Mouse (Mus musculus) heart, embryonic 12.5 days (tissue): Measurements from ENCODE around the gene Olfr125. TPM values are rescaled to one million over a fixed set of nuclear protein-coding genes. Genes with fewer than 3 reads are reported as not detected.

Experiments
- ATAC-seq: fragments of 200-750 bp; cut with Nextera tagmentation; 2 replicates; pipeline ENCODE4 v1.8.0; 2017; ENCODE audit warnings: moderate TSS enrichment, moderate library complexity; ENCODE audit not compliant: insufficient number of reproducible peaks, low FRiP score
- H3K27ac ChIP-seq: fragments of 300-500 bp; sonication (generic); 2 replicates; pipeline ENCODE4 v1.5.1; 2016; ENCODE audit warnings: mild to moderate bottlenecking, moderate library complexity; ENCODE audit not compliant: poor library complexity, severe bottlenecking
- H3K27me3 ChIP-seq: fragments of 300-500 bp; sonication (generic); replicated peaks from 2 replicates; pipeline ENCODE4 v1.6.1; 2016; ENCODE audit warnings: mild to moderate bottlenecking, moderate library complexity
- H3K36me3 ChIP-seq: fragments of 300-500 bp; sonication (generic); 2 replicates; pipeline ENCODE4 v1.6.1; 2016; ENCODE audit warnings: mild to moderate bottlenecking, moderate library complexity
- H3K4me1 ChIP-seq: fragments of 300-500 bp; sonication (generic); replicated peaks from 2 replicates; pipeline ENCODE4 v1.6.1; 2016; ENCODE audit warnings: mild to moderate bottlenecking
- H3K4me2 ChIP-seq: fragments of 300-500 bp; sonication (generic); 2 replicates; pipeline ENCODE4 v1.6.1; 2016; ENCODE audit warnings: mild to moderate bottlenecking, moderate library complexity
- H3K4me3 ChIP-seq: fragments of 300-500 bp; sonication (generic); 2 replicates; pipeline ENCODE4 v1.5.1; 2016; ENCODE audit warnings: mild to moderate bottlenecking
- H3K9ac ChIP-seq: fragments of 300-500 bp; sonication (generic); 2 replicates; pipeline ENCODE4 v1.6.1; 2016; ENCODE audit warnings: mild to moderate bottlenecking, moderate library complexity
- H3K9me3 ChIP-seq: fragments of 300-500 bp; sonication (generic); replicated peaks from 2 replicates; pipeline ENCODE4 v1.6.1; 2016; ENCODE audit warnings: mild to moderate bottlenecking, moderate library complexity
- WGBS: fragments of 180-500 bp; shearing (Covaris S2); methylation state at CpG from one replicate; pipeline ENCODE4 v1.1.7; 2016; 5-methylcytosine and 5-hydroxymethylcytosine counted together
- polyA plus RNA-seq: library from polyadenylated mRNA; unstranded; fragments of >200 nt; fragmentation: Nextera tagmentation; extraction: Ambion mirVana; gene quantifications from 2 replicates; pipeline ENCODE4 v1.2.1, GENCODE M21; 2016

The Olfr125 gene
- not detected in 2 replicates for polyA plus RNA-seq

DNA sequence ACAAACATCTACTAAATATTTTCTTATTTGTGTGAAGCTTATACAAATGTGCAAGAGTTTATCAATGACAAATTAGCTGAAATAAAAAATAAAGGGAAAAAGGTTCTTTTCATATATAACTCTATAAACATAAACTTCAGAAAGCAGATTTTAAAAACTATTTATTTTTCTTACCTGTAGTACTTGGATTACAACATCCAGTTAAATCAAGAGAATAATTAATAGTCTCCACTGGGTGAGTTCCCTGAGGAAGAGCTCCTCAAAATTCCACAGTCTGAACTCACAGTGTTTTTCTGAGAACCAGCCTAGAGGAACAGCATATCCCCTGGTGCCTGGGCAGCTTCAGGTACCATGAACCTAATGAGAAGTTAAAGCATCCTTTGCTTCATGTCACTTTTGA is at the start of gene Olfr125:
Gene Olfr125 (plus strand): TSS at position 301 of the 400 bp plus-strand sequence.
- Histone ChIP-seq H3K9me3 (no peaks in the 10 kb centered on the region), H3K27ac (no peak within 1 kb of the TSS), H3K36me3 (no peaks in the 10 kb centered on the region), H3K4me2 (no peak within 1 kb of the TSS), H3K4me3 (no peak within 1 kb of the TSS), H3K9ac (no peak within 1 kb of the TSS), H3K4me1 (no peaks in the 10 kb centered on the region), H3K27me3 (no peaks in the 10 kb centered on the region)
- ATAC-seq = no peak

DNA sequence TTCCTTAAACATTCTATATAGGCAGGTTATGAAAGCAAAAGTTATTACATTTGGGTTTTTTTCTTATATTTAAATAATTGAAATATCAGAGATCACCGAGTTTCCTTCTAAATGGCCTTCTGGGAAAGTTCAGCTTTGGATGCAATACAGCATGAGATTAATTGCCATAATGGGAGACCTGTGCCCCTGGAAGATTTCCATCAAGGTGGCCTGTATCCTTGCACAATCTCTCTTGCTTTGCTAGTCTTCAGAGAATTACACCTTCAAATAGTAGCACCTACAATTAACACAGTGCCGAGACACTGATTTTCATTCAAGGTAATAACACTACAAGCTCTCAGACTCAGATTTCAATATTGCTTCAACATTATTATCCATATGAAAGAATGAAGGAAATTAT is 39.5 kb upstream of the Olfr125 start, which contains the start of gene Olfr123:
Gene Olfr123 (plus strand): TSS at position 301 of the 400 bp plus-strand sequence.
- no peak within 1 kb of the TSS for H3K27ac ChIP-seq
- no peak within 1 kb of the TSS for H3K4me3 ChIP-seq
- no peak within 1 kb of the TSS for H3K9ac ChIP-seq
- no peaks in the 10 kb centered on the region for H3K36me3 ChIP-seq
- H3K4me2 ChIP-seq = no peak within 1 kb of the TSS
- 72% methylated on average over 2 of the region's 2 CpGs for WGBS
- no peaks in the 10 kb centered on the region for H3K27me3 ChIP-seq
- H3K9me3 ChIP-seq = peaks cover 4% of the 10 kb centered on the region
- no peaks in the 10 kb centered on the region for H3K4me1 ChIP-seq
- ATAC-seq = no peak

DNA sequence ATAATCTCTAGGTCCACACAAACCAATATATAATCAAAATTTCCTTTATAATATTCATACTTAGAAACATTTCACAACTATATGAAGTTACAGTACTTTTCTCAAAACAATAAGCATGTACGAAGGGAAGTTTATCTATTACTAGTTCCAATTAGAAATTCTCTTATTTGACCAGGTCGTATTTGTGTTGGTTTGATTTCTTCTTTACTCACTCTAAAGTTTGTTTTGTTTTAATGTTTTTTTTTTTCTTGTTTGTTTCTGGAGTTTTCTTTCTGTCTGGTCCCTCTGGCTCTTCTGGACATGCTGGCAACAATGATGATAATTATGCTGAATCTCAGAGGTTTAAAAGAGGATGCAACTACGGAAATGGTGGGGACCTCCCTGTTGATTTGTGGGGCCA is 33.2 kb upstream of the Olfr125 start, which contains the start of gene Olfr124:
Gene Olfr124 (plus strand): TSS at position 301 of the 400 bp plus-strand sequence.
- H3K4me1 ChIP-seq = no peaks in the 10 kb centered on the region
- ATAC-seq = no peak
- no peak within 1 kb of the TSS for H3K9ac ChIP-seq
- no peak within 1 kb of the TSS for H3K4me3 ChIP-seq
- H3K27ac ChIP-seq = no peak within 1 kb of the TSS
- H3K9me3 ChIP-seq = peaks cover 4% of the 10 kb centered on the region
- no peak within 1 kb of the TSS for H3K4me2 ChIP-seq
- WGBS = 77% methylated on average over 3 of the region's 3 CpGs
- H3K36me3 ChIP-seq = no peaks in the 10 kb centered on the region
- H3K27me3 ChIP-seq = no peaks in the 10 kb centered on the region

DNA sequence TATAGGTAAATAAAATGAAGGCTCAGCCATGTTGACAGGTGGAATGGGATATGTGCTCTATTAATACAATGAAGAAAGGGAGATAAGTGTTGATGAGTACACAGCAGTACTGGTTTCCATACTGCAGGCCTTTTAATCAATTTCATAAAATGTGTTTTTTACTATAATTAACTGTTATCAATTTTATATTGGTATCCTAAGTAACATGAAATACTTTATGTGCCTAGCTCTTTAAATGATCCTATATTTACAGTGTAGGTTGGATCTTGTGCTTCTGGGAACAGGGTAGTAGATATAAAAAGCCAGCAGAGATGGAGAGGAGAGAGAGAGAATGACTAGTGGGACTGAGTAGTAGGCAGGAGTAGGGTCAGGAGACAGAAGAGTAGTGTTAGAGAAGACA is 14.4 kb downstream of the Olfr125 start, which contains the start of gene Olfr126:
Gene Olfr126 (plus strand): TSS at position 301 of the 400 bp plus-strand sequence.
- Histone ChIP-seq H3K9ac (no peak within 1 kb of the TSS), H3K4me1 (no peaks in the 10 kb centered on the region), H3K4me2 (no peak within 1 kb of the TSS), H3K27ac (no peak within 1 kb of the TSS), H3K27me3 (no peaks in the 10 kb centered on the region), H3K36me3 (no peaks in the 10 kb centered on the region), H3K9me3 (no peaks in the 10 kb centered on the region), H3K4me3 (no peak within 1 kb of the TSS)
- ATAC-seq = no peak

DNA sequence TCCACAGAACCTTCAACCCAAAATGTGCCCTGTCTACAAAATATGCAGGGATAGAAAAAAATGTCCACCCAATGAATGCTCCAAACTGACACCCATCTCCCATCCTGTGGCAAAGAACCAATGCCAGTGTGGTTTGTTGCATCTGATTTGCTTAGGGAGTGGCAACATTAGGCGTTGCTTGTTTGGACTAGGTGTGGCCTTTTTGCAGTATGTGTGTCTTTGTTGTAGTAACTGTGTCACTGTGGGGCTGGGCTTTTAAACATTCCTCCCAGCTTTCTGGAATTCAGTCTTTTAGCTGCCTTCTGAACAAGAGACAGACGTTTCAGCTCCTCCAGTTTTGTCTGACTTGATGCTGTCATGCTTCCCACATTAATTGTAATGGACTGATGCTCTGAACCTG is 31.2 kb downstream of the Olfr125 start:
- Histone ChIP-seq H3K27me3 (no peaks in the 10 kb centered on the region), H3K4me3 (no peak overlapping the region), H3K4me2 (no peak overlapping the region), H3K27ac (no peak overlapping the region), H3K4me1 (no peaks in the 10 kb centered on the region), H3K9ac (no peak overlapping the region), H3K9me3 (0 out of 2 replicates have a peak, but pooled peaks cover 7% of the 10 kb centered on the region), H3K36me3 (no peaks in the 10 kb centered on the region)
- no peak for ATAC-seq
- 65% methylated on average over 2 of the region's 2 CpGs for WGBS

DNA sequence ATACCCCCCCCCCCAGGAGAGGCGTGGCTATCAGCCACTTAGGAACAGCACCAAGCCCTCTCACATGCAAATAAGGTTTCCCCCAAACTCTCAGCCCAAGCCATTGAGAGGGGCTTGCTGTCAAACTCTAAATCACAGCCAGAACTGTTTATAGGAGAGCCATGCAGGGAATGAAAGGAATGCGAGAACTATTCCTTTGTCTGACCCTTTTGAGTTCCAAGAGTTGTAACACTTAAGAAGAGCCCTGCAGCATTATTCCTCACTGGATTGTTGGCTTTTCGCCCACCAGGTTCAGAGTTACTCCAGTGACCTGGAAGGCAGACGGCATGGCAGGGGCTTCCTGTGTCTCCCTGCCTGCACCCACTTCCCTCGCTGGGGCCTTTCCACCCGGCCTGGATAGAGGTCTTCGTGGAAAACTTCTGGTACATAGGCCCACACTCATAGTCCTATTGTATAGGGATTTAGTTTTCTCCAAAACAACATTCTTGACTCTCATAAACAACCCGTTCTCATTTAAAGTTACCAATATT is 37.0 kb downstream of the Olfr125 start:
- H3K4me2 ChIP-seq = no peak overlapping the region; the same call in 1 of the 2 replicates
- H3K9me3 ChIP-seq = no peaks in the 10 kb centered on the region
- ATAC-seq = no peak
- no peak overlapping the region for H3K9ac ChIP-seq
- no peak overlapping the region for H3K27ac ChIP-seq
- WGBS = 23% methylated on average over 8 of the region's 8 CpGs
- H3K4me1 ChIP-seq = no peaks in the 10 kb centered on the region
- no peak overlapping the region for H3K4me3 ChIP-seq
- no peaks in the 10 kb centered on the region for H3K36me3 ChIP-seq
- no peaks in the 10 kb centered on the region for H3K27me3 ChIP-seq

DNA sequence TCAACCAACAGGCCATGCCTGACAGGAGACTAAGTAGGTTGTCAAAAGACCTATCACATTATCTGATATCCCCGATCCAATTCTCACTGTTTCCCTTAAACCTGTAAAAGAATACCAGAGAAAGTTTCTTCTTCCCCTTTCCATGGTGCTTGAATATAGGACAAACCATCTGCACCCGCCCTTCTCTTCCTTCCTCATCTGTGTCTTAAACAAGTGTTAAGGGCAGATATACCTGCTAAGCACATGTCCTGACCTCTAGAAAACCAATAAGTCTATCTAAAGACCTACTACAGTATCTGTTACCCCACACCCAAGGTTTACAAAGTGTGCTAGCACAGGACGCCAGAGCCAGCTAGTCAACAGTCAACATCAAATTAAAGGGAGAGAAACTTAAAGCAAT is 41.1 kb downstream of the Olfr125 start:
- 69% methylated on average over 3 of the region's 3 CpGs for WGBS
- H3K36me3 ChIP-seq = no peaks in the 10 kb centered on the region
- ATAC-seq = no peak
- H3K27ac ChIP-seq = no peak overlapping the region
- no peaks in the 10 kb centered on the region for H3K9me3 ChIP-seq
- no peak overlapping the region for H3K4me2 ChIP-seq
- no peak overlapping the region for H3K4me3 ChIP-seq
- H3K4me1 ChIP-seq = no peaks in the 10 kb centered on the region
- no peak overlapping the region for H3K9ac ChIP-seq
- no peaks in the 10 kb centered on the region for H3K27me3 ChIP-seq

Other genes with a start within 250 kb of the Olfr125 start
- not detected in 2 replicates for gene Olfr114, start 240.2 kb upstream of the Olfr125 start, polyA plus RNA-seq
- gene Olfr115, start 205.8 kb upstream of the Olfr125 start, polyA plus RNA-seq = not detected in 2 replicates
- gene Olfr116, start 205.8 kb upstream of the Olfr125 start, polyA plus RNA-seq = not detected in 2 replicates
- gene Olfr117, start 169.2 kb upstream of the Olfr125 start, polyA plus RNA-seq = not detected in 2 replicates
- gene Olfr118, start 166.0 kb upstream of the Olfr125 start, polyA plus RNA-seq = not detected in 2 replicates
- not detected in 2 replicates for gene Olfr119, start 136.4 kb upstream of the Olfr125 start, polyA plus RNA-seq
- gene Olfr120, start 111.1 kb upstream of the Olfr125 start, polyA plus RNA-seq = not detected in 2 replicates
- gene Olfr121, start 84.1 kb upstream of the Olfr125 start, polyA plus RNA-seq = not detected in 2 replicates
- gene Olfr122, start 64.3 kb upstream of the Olfr125 start, polyA plus RNA-seq = not detected in 2 replicates
- gene Olfr123, start 39.4 kb upstream of the Olfr125 start, polyA plus RNA-seq = not detected in 2 replicates
- not detected in 2 replicates for gene Olfr124, start 33.1 kb upstream of the Olfr125 start, polyA plus RNA-seq
- gene Olfr126, start 14.5 kb downstream of the Olfr125 start, polyA plus RNA-seq = not detected in 2 replicates
- gene Olfr127, start 67.5 kb downstream of the Olfr125 start, polyA plus RNA-seq = not detected in 2 replicates
- not detected in 2 replicates for gene Olfr128, start 87.6 kb downstream of the Olfr125 start, polyA plus RNA-seq
- gene Olfr761, start 120.1 kb downstream of the Olfr125 start, polyA plus RNA-seq = not detected in 2 replicates
- gene Olfr129, start 227.1 kb downstream of the Olfr125 start, polyA plus RNA-seq = not detected in 2 replicates
- gene Olfr130, start 231.0 kb downstream of the Olfr125 start, polyA plus RNA-seq = not detected in 2 replicates